Mouse (Mus musculus): Measurements from ENCODE around the gene Arrdc5. TPM values are rescaled to one million over a fixed set of nuclear protein-coding genes. Genes with fewer than 3 reads are reported as not detected.

Arrdc5 gene
- total RNA-seq (2021), result not detected

DNA sequence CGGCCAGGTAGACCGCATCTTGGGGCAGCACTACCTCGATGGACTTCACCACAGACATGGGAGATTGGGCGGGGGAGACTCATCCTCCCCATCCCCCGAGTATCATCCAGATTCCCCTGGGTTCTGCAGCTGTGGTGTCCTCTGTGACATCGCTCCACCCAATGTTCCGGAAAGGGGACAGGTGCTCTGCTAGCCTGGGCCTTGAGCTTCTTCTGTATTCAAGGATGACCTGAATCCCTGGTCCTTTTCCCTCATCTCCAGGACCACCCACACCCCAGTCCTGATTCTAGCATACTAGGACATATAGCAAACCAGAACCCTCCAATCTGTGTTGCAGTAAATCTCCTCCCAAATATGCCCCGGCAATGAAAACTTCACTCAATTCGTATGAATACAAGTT, at the start of gene Arrdc5:
Gene Arrdc5, minus strand, starts transcription at position 101 of the 400 bp plus-strand sequence.
- DNase-seq, result no peak

DNA sequence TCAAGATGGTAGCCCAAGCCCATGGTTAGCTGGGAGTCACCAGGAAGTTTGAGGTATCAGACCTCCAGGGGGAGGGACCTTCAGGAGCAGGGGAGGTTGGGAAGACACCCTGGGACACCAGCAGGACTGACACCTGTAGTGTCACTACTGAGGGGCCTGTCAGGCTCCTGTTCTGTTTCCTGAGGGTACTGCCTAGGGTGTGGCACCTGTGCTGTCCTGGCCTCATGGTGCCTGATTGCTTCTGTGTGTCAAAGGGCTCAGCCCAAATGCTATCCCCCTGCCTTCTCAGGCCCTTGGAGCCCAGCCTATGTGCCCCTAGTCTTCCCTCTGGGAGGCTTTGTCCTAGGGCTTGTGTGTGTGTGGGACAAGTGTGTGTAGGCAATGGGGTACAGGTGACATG, 48.5 kb upstream of the Arrdc5 start:
- DNase-seq, result no peak

DNA sequence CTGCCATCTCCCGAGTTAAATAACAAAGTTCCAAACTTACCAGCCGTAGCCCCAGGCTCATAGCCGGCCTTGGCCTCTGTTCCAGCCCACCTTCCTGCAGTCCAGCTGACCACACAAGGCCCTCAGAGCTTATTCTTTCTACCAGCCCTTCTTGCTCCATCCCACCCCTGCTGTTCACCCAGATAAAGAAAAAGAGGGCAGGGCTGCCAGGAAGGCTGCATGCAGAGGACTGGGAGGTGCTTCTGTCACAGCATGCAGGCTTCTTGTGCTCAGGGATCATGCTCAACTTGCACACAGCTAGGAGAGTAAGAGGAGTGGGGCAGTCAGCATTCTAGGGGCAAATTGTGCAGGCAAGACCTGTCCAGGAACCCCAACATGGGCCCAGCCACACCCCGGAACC, 48.0 kb upstream of the Arrdc5 start:
- no peak for DNase-seq

DNA sequence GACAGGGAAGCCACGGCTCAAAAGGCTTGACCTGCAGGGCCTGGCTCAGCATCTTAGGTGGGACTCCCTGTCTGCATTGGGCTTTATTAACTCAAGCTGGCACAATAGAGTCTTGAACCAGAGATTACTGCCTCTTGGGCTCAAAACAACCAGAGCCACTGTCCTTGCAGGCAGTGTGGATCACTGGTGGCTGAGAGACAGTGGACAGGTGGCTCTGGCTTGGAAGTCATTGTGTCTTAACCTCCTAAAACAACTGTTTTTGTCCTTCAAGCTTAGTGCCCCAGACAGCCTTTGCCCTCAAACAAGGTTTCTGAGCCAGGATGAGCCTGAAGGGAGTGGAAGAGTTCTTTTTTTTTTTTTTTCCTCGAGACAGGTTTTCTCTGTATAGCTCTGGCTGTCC, 45.3 kb upstream of the Arrdc5 start:
- no peak for DNase-seq

DNA sequence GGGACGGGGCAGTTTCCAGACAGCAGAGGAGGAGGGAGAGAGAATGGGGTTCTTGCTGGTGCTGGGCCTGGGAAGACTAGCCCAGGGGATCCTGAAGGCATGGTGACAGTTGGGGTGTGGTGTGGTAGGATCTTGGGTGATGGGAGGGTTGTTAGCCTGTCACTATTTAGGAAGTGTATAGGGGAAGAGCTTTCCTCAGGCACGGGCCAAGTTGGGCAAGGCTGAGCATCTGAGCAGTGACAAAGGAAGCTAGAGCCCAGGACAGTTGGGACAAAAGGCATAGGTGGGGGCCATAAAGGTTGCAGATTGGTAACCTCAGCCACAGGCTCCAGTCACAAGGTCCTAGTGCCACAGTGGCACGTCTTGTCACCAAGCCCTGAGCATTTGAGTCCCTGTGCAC, 43.4 kb upstream of the Arrdc5 start:
- DNase-seq, result no peak

DNA sequence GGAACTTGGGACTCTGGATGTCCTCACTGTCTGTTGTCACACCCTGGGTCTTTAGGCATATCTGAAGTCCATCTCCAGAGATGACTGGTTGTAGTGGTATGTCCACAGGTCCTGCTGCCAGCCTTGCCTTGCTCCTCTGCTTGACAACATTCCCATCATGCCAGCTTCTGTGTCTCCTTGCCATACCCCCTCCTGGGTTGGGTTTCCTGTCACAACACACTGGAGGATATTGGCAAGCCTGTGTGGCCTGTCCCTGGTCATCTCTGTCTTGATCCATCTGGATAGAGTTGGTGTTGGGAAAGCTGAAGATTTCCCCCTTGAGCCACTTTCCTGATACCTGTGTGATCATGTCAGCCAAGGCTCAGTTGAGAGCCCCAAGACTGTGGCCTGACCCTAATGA, 40.6 kb upstream of the Arrdc5 start:
- no peak for DNase-seq

DNA sequence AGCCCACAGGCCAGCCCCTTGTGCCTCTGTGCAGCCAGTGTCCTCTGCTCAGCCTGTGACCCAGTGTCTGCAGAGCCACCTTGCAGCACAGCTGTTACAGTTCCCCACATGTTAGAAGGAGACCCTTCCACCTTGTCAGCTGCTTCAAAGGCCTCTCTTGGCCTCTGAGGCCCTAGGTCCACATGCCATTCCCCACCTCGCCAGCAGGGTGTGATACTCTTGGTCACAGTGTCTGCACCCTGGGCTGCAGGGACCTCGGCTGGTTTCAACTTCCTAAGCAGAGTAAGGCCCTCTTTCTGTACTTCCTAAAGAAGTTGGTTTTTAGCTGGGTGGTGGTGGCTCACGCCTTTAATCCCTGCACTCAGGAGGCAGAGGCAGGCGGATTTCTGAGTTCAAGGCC, 38.8 kb upstream of the Arrdc5 start:
- peak; percentile 60 for DNase-seq

DNA sequence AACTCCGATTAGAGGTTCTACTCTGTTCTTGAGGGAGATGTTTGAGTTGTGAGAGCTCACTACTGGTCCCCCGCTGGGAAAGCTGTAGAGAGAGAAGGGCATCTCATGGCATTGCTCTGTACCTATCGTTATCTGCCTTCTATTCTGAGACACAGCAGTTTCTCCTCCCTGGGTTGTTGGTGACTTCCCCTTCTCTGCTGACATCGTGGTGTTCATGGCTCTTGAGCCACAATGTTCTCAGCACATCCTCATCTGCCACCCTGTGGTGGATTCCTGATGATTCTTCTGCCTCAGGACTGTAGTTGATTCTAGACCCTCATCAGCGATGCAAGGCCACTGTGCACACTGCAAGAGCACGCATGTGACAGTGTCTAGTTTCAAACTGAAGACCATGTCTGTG, 37.7 kb upstream of the Arrdc5 start:
- DNase-seq, result no peak

DNA sequence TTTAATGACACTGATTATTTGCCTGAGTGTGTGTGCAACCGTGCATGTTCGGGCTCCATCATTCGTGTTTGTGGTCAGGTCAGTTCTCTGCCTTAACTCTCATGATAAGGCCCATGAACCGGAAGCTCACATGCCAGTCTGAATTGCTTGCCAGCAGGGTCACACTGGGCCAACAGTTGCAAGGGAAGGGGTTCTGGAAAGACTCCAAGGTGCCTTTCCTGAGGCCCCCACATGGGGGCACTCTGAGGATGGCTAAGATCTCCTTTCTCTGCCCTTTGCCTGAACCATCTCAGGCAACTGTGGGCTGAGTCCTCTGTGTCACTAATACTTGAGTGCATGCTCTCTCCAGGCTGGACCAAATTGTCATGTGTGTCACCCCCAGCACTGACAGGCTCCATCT, 37.1 kb upstream of the Arrdc5 start:
- DNase-seq, result peak; percentile 82

DNA sequence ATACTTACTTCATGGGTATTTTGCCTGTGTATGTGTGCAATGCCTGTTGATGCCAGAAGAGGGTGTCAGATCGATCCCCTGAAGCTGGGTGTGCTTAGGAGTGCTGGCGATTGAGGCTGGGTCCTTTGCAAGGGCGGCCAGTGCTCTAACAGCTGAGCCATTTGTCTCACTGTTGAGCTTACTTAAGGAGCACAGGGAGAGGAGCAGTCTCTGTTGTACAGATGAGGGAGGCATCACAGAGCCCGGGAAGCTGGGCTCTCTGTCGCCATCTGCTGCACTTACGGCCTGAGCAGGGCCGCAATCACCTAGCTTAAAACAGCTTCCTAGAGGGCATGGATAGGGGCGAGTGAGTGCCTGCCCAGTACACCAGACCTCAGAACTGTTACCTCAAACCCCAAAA, 32.9 kb upstream of the Arrdc5 start:
- no peak for DNase-seq

DNA sequence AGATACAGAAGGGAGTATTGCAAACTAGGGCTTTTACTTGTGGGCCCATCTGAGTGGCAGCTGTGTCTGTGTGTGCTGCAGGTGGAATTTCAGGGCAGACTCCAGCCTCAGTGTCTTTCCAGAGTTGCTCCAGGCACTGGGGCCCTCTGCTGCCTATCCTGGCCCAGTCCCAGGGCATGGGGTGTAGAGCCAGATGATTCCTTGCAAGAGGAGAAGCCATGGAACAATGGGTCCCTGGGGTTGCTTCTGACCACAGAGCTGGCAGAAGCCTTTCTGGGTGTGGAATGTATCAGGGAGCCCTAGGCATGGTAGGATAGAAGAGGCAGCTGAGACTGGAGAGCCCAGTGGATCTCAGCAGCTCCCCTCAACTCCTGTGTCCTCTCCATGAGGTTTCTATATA, 31.2 kb upstream of the Arrdc5 start:
- no peak for DNase-seq

DNA sequence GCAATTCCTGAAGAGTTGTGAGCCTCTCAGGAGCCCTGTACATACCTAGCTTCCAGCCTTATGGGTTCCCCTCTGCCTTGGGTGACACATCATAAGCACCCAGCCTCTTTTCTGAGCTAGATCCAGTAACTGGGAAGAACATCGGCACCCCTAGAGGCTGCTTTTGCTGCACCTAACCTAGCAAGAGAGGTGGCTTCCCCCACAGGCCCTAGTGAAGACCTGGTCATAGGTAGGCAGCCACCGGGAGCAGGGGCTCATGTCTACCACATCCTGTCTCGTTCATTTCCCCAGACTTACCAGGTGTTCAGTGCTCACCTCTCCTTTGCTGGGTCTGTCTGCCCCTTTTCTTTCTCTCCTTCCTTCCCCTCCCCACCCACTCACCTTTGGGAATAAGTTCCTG, 30.3 kb upstream of the Arrdc5 start:
- no peak for DNase-seq

DNA sequence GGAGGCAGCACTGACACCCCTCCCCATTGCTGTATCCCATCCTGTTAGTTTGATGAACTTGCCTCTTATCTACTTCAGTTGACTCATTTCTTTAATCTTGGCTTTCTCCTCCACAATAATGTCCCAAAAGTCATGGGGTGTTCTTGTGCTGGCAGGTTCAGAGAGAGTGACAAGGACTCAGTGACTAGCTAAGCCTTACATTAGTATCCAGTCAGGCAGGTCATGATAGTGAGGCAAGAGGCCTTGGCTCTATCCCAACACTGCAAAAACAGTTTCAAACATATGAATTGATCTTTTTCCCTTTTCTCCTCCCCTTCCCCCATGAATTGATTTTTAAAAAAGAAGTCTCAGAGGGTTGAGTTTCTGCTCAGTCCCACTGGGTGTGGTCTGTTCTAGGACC, 29.2 kb upstream of the Arrdc5 start:
- DNase-seq, result no peak

DNA sequence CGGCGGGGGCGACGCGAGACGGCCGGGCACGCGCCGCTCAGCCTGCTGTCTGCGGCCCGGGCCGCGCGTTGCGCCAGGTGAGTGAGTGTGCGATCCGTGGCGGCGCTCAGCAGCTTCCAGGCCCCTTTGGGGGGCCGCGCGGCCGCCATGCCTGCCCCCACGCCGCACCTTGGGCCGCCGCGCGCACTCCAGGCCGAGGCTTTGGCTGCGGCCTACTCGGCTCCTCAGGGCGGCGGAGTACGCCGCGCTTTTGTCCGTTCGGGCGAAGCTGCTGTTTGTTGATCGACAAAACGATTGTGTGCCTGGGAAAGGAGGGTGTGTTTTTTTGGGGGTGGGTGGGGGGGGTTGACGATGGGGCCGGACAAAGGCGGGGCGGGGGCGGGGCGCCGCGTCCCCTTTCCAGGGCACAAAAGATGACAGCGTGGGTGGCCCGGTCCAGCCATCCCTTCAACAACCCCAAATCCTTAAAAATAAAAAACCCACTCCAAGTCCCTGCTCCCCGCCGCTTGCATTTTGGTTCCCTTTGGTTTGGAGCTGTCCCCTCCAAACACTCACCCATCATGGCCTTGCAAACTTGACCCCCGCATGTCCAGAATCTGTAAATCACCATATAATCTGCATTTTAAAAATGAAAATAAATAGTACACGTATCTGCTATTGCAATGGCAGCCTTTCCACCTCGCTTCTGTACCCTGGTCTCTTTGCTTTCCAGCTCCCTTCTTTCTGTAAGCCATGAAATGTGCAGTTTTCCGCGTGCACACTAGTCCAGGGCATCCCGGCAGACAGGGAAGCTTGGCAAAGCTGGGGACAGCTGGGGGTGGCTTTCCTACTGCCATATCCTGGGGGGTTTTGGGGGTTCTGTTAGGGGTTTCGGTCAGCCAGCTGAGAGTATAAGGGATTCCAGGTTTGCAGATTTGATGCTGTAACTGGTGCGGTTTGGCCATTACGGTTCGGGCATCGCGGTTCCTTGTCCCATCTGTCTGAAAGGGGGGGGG, 26.4 kb upstream of the Arrdc5 start:
- no peak for DNase-seq

DNA sequence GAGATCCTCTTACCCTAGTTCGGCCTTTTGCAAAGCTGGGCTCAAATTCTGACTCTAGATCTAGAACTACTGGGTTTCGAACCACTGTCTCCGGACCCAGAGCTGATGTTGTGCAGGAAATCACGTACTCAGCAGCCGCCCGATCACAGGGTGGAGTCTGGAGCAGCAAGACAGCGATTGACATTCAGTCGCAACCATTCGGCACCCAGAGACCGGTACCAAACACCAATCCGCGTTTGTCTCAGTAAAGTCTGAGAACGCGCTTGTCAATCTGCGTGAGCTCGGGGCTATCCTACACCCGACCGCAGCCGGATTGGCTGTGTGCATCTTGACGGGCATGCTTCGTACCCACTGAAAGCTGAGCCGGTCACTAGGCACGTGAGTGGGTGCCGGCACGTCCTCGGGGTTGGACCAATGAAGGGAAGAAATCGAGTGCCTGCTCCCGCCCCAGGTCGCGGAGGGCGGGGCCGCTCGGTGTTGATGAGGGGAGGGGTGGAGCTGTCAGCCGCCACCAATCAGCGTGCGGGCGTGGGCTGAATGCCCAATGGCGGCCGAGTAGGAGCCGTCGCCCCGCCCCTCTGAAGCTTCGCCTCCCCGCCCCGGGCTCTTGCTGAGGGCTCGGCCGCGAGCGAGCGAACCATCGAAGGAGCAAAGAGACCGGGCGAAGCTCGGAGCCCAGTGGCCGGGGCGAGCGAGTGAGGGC, 25.5 kb upstream of the Arrdc5 start, which contains the start of gene Kdm4b:
Gene Kdm4b, plus strand, starts transcription at position 613 of the 703 bp plus-strand sequence.
- peak; percentile 99 for DNase-seq

DNA sequence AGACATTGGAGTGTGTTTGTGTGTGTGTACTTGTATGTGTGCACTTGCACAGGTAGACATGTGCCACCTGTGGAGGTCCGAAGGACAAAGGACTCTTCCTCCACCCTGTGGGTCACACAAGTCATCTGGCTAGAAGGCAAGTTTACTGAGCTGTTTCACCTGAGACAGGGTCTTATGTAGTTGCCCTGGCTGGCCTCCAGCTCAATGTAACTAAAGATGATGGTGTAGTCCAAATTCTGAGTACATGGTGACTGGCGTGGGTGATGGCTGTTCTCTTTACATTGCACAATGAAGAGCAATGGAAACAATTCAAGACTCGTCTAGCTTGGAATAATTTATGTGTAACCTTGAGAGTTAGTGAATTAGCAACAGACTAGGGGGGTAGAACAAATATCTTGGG, 24.3 kb upstream of the Arrdc5 start:
- no peak for DNase-seq

DNA sequence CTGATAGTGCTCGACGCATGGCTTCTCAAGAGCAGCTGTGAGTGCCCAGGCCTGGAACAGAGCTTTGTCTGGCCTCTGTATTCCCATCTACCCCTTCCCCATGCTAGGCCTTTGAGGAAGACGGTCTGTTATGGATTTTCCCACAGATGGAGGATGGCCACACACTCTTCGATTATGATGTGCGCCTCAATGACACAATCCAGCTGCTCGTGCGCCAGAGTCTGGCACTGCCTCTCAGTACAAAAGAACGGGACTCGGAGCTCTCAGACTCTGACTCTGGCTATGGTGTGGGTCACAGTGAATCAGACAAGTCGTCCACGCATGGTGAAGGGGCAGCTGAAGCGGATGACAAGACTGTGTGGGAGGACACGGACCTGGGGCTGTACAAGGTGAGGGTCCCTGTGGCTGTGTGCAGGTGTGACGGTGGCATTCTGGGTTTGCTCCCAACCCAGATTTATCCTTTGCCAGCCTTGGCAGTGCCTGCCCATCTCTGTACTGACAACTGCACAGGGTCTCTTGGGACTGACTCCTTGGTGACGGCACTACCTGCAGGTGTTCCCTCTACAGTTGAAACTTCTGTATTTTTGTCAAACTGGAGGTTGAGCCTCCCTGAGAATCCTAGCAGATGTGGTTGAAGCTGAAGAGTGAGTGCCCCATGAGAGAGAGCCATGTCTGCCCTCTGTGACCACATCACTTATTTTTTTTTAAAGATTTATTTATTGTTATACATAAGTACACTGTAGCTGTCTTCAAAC, 9.3 kb upstream of the Arrdc5 start:
- DNase-seq, result no peak

DNA sequence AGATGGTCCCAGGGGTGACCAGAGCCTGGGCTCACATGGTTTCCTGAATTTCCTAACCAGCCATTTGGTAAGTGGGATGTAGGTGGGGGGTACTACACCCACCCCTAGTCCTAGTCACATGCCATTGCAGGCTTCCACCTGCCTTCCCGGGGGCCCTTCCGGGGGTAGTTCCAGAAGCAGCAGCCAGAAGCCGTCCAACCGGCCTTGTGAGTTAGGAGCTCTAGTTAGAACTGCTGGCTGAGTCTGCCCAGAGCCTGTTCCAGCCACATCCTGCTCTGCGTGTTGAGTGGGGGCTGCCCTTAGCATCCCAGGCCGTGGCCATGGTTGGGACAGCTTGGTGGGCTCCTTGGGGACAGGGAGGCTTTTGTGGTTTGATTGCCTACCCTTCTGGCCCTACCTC, 8.0 kb upstream of the Arrdc5 start:
- DNase-seq, result no peak

DNA sequence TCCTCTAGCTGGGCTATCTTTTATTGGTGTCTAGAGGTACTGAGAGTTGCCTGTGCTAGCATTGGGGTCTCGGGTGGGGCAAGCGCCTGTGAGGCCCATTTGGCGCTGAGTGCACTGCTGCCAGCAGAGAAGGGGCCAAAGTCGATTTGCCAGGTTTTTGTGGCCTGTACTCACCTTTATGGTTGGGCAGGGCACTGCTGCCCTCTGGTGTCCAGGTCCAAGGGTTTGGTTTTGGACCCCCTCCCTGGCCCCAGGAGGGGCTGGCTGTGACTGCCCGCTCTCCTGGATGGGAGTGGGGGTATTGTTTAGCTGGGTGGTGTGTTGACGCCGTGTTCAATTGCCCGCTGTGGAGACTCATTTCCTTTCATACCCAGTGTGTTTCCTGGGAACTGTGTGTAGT, 5.7 kb upstream of the Arrdc5 start:
- peak; percentile 60 for DNase-seq

DNA sequence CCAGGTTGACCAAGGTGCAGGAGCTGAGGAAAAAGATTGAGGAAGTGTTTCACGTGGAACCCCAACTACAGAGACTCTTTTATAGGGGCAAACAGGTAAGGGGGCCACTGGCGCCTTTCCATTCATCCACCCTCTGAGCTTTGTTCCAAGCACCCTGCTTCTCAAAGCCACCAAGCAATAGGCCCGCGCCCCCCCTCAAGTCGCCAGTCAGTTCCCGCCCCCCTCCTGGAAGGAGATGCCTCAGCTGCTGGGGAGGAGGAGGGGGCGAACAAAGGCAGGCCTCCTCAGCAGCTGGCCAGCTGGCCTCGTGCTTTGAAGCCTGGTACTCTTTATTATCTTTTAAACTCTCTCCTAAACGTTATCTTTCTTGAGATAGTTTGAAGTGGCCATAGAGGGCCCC, 5.1 kb upstream of the Arrdc5 start:
- no peak for DNase-seq

DNA sequence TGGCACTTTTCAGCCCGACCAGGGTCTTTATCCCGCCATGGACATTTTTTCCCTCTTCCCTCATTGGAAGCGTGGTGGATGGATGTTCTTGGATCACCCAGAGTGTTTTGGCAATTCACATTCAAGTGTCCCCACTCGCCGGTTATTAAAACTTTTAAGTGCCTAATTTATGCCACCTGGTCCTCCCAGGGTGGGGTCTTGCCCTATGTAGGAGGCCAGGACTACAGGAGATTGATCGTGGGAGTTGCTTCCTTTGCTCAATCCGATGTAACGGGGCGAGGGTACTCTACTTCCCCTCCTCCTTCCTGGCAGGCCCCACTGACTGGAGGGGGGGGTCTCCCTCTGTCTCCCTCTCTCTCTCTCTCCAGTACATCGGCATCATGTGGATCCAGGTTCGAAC, 4.6 kb upstream of the Arrdc5 start:
- DNase-seq, result no peak

DNA sequence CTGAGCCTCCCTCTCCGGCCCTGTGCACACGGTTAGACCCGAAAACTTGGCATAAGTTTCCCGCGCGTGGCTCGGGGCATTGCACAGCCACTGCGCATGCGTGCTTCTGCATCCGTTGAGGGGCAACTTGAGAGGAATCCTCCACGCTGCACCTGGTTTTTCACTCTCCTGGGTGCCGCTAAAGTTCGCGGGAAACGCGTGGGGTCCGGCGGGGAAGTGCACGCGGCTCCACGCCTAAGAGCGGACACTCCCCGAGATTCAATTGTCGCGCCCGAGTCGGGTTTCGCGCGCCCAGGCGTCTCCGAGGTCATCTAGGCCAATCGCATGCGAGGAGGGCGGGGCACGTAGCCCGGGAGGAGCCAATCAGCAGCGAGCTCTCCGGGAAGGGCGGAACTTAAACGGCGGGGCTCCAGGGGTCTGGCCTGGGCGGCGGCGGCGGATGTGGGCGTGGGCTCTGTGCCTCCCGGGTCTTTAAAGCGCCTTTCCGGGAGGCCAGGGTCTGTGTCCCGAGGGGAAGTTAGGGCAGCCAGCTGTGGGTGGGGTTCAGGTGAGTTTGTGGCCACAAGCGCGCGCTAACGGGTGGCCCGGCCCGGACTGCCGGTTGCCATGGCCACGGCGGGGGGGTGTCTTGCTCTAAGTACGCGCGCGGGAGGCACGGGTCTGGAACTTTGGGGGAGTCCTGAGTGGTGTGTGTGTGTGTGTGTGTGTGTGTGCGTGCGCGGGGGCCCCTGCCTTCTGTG, 3.9 kb upstream of the Arrdc5 start:
- DNase-seq, result peak; percentile 98

Measured in heart, postnatal 4 days (tissue).